17 mouse cellular contexts compared by ENCODE assay signal in the genomic region with DNA sequence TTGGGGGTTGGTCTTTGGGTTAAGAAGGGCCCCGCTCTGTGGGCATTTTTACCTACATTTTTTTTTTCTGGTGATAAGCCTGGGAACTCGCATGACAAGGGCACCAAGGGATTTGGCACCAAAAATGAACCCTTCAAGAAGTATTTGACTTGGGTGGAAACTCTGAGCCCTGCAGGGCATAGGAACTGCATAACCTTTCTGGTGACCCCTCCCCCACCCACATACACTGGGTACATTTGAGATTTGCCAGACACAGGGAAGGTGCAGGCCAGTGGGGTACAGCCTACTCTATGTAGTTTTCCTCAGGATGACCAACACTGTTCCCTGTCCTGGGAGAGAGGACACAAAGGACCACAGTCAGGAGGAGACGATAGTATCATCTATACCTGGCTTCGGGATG. TPM values are rescaled to one million over a fixed set of nuclear protein-coding genes. Genes with fewer than 3 reads are reported as not detected.
DNase-seq lines count a peak whose midpoint lies in the region; ATAC-seq and TF ChIP-seq lines count a peak whose summit lies in the region.
"Had no signal": no experiment of that assay in that cellular context is flagged by ENCODE, and none has a peak within 500 bp of the region (broad histone marks: within the 10 kb centered on the region; RNA-seq: fewer than 3 reads in every experiment).

No protein-coding gene starts in this region.

- no peak overlapping the region for H3K9ac ChIP-seq in forebrain, embryonic 16.5 days (replicated peaks; ENCODE audit: low read depth, low read length)
- H3K9ac ChIP-seq in forebrain, embryonic 14.5 days (ENCODE audit: low read length) = no peak overlapping the region
- H3K9ac ChIP-seq in hindbrain, embryonic 14.5 days = no peak overlapping the region
- H3K9ac ChIP-seq in hindbrain, embryonic 12.5 days = no peak overlapping the region
- peak overlapping the region; percentile 7; the same call in 1 of the 2 replicates for H3K9ac ChIP-seq in liver, embryonic 12.5 days
- H3K9ac ChIP-seq in liver, postnatal 0 days (replicated peaks) = no peak overlapping the region
- H3K9ac ChIP-seq in neural tube, embryonic 15.5 days (replicated peaks) = peak overlapping the region; percentile 26; the same call in 1 of the 2 replicates
- H3K9ac ChIP-seq: limb, embryonic 12.5 days; liver, embryonic 14.5 days had no signal

- no peaks in the 10 kb centered on the region for H3K36me3 ChIP-seq in forebrain, embryonic 16.5 days (ENCODE audit: control insufficient read depth, insufficient read depth)
- H3K36me3 ChIP-seq in forebrain, embryonic 14.5 days (ENCODE audit: control insufficient read depth, insufficient read depth, low read length) = no peaks in the 10 kb centered on the region
- no peaks in the 10 kb centered on the region for H3K36me3 ChIP-seq in hindbrain, embryonic 14.5 days (replicated peaks; ENCODE audit: control insufficient read depth, insufficient read depth)
- no peaks in the 10 kb centered on the region for H3K36me3 ChIP-seq in hindbrain, embryonic 12.5 days
- H3K36me3 ChIP-seq in liver, embryonic 12.5 days = no peaks in the 10 kb centered on the region
- no peaks in the 10 kb centered on the region for H3K36me3 ChIP-seq in liver, postnatal 0 days (replicated peaks; ENCODE audit: insufficient read depth, low read length)
- H3K36me3 ChIP-seq in neural tube, embryonic 15.5 days = no peaks in the 10 kb centered on the region
- H3K36me3 ChIP-seq: limb, embryonic 12.5 days had no signal

- H3K4me1 ChIP-seq in forebrain, embryonic 16.5 days (replicated peaks; ENCODE audit: control insufficient read depth, insufficient read depth, low read length) = peaks cover 33% of the 10 kb centered on the region
- H3K4me1 ChIP-seq in forebrain, embryonic 14.5 days (ENCODE audit: control insufficient read depth, insufficient read depth, low read length) = peaks cover 12% of the 10 kb centered on the region
- H3K4me1 ChIP-seq in hindbrain, embryonic 14.5 days (replicated peaks; ENCODE audit: control insufficient read depth, insufficient read depth, low read length) = peaks cover 30% of the 10 kb centered on the region
- peaks cover 21% of the 10 kb centered on the region for H3K4me1 ChIP-seq in hindbrain, embryonic 12.5 days
- peaks cover 61% of the 10 kb centered on the region for H3K4me1 ChIP-seq in liver, embryonic 12.5 days
- peaks cover 33% of the 10 kb centered on the region for H3K4me1 ChIP-seq in liver, postnatal 0 days (ENCODE audit: insufficient read depth)
- peaks cover 55% of the 10 kb centered on the region for H3K4me1 ChIP-seq in neural tube, embryonic 15.5 days

- no peak for TF ChIP-seq CTCF in liver, postnatal 0 days (IDR thresholded peaks at IDR 0.05; ENCODE audit: low read depth)

- no peak overlapping the region for H3K4me3 ChIP-seq in forebrain, embryonic 16.5 days (replicated peaks; ENCODE audit: low read length)
- H3K4me3 ChIP-seq in forebrain, embryonic 14.5 days (ENCODE audit: low read depth, low read length) = no peak overlapping the region
- H3K4me3 ChIP-seq in hindbrain, embryonic 14.5 days (replicated peaks; ENCODE audit: low read length) = no peak overlapping the region
- H3K4me3 ChIP-seq in hindbrain, embryonic 12.5 days = no peak overlapping the region
- H3K4me3 ChIP-seq in liver, embryonic 12.5 days = no peak overlapping the region
- H3K4me3 ChIP-seq in liver, postnatal 0 days (ENCODE audit: low read depth, low read length) = no peak overlapping the region
- no peak overlapping the region for H3K4me3 ChIP-seq in neural tube, embryonic 15.5 days (replicated peaks)
- H3K4me3 ChIP-seq: limb, embryonic 12.5 days had no signal

- ATAC-seq in forebrain, embryonic 16.5 days = no peak
- ATAC-seq in forebrain, embryonic 14.5 days = no peak
- no peak for ATAC-seq in hindbrain, embryonic 14.5 days (ENCODE audit: low FRiP score)
- ATAC-seq in hindbrain, embryonic 12.5 days (ENCODE audit: low FRiP score) = no peak
- ATAC-seq in liver, embryonic 12.5 days = no peak
- ATAC-seq in liver, postnatal 0 days = no peak
- ATAC-seq in neural tube, embryonic 15.5 days (ENCODE audit: low FRiP score) = no peak

- H3K27ac ChIP-seq in forebrain, embryonic 16.5 days (ENCODE audit: low read length) = no peak overlapping the region
- no peak overlapping the region for H3K27ac ChIP-seq in forebrain, embryonic 14.5 days (ENCODE audit: low read depth, low read length)
- H3K27ac ChIP-seq in hindbrain, embryonic 14.5 days = no peak overlapping the region
- H3K27ac ChIP-seq in hindbrain, embryonic 12.5 days = no peak overlapping the region
- no peak overlapping the region for H3K27ac ChIP-seq in liver, embryonic 12.5 days
- no peak overlapping the region for H3K27ac ChIP-seq in liver, postnatal 0 days (ENCODE audit: low read depth)
- H3K27ac ChIP-seq in neural tube, embryonic 15.5 days (replicated peaks) = no peak overlapping the region
- H3K27ac ChIP-seq: limb, embryonic 12.5 days; liver, embryonic 14.5 days had no signal

- DNase-seq in forebrain, embryonic 14.5 days (ENCODE audit: low spot score) = no peak
- no peak for DNase-seq in hindbrain, embryonic 14.5 days (ENCODE audit: low spot score)
- no peak for DNase-seq in liver, postnatal 0 days
- DNase-seq: adrenal gland, adult 8-10 months; cerebellum, adult 11 months; cerebellum, postnatal 14 days; heart, adult 11 months; kidney, adult 9 months; retina, postnatal 1 day; right cerebral cortex, postnatal 4 days; thymus, postnatal 14 days had no signal

- 89% methylated on average over 4 of the region's 4 CpGs for WGBS in forebrain, embryonic 16.5 days
- WGBS in forebrain, embryonic 14.5 days = 86% methylated on average over 4 of the region's 4 CpGs
- WGBS in hindbrain, embryonic 14.5 days = 83% methylated on average over 4 of the region's 4 CpGs
- WGBS in hindbrain, embryonic 12.5 days = 88% methylated on average over 4 of the region's 4 CpGs
- 80% methylated on average over 4 of the region's 4 CpGs for WGBS in liver, embryonic 12.5 days (ENCODE audit: insufficient replicate concordance)
- 83% methylated on average over 4 of the region's 4 CpGs for WGBS in liver, postnatal 0 days (ENCODE audit: insufficient replicate concordance)
- WGBS in neural tube, embryonic 15.5 days = 93% methylated on average over 4 of the region's 4 CpGs

- TF ChIP-seq EP300 in liver, postnatal 0 days (IDR thresholded peaks at IDR 0.05; ENCODE audit: low read depth) = no peak

- H3K9me3 ChIP-seq in forebrain, embryonic 16.5 days (ENCODE audit: control insufficient read depth, low read length) = no peaks in the 10 kb centered on the region
- H3K9me3 ChIP-seq in forebrain, embryonic 14.5 days (replicated peaks; ENCODE audit: control insufficient read depth, low read length) = no peaks in the 10 kb centered on the region
- H3K9me3 ChIP-seq in hindbrain, embryonic 14.5 days (ENCODE audit: control insufficient read depth, low read length) = no peaks in the 10 kb centered on the region
- no peaks in the 10 kb centered on the region for H3K9me3 ChIP-seq in hindbrain, embryonic 12.5 days (replicated peaks)
- H3K9me3 ChIP-seq in liver, embryonic 12.5 days (replicated peaks) = no peaks in the 10 kb centered on the region
- no peaks in the 10 kb centered on the region for H3K9me3 ChIP-seq in liver, postnatal 0 days (ENCODE audit: low read length)
- no peaks in the 10 kb centered on the region for H3K9me3 ChIP-seq in neural tube, embryonic 15.5 days (replicated peaks)
- H3K9me3 ChIP-seq: limb, embryonic 12.5 days had no signal

- no peaks in the 10 kb centered on the region for H3K27me3 ChIP-seq in forebrain, embryonic 16.5 days (replicated peaks; ENCODE audit: control insufficient read depth, insufficient read depth, low read length)
- 0 out of 2 replicates have a peak, but pooled peaks cover 3% of the 10 kb centered on the region for H3K27me3 ChIP-seq in forebrain, embryonic 14.5 days (replicated peaks; ENCODE audit: control insufficient read depth, insufficient read depth, low read length)
- no peaks in the 10 kb centered on the region for H3K27me3 ChIP-seq in hindbrain, embryonic 14.5 days (ENCODE audit: control insufficient read depth, insufficient read depth, low read length)
- H3K27me3 ChIP-seq in hindbrain, embryonic 12.5 days = peaks cover 33% of the 10 kb centered on the region
- peaks cover 42% of the 10 kb centered on the region; the same call in 1 of the 2 replicates for H3K27me3 ChIP-seq in liver, embryonic 12.5 days (replicated peaks)
- H3K27me3 ChIP-seq in liver, postnatal 0 days (ENCODE audit: insufficient read depth, low read length) = no peaks in the 10 kb centered on the region
- H3K27me3 ChIP-seq in neural tube, embryonic 15.5 days (replicated peaks) = no peaks in the 10 kb centered on the region

- peak overlapping the region; percentile 11; the same call in 1 of the 2 replicates for H3K4me2 ChIP-seq in forebrain, embryonic 16.5 days (ENCODE audit: low read length)
- no peak overlapping the region for H3K4me2 ChIP-seq in forebrain, embryonic 14.5 days (ENCODE audit: low read length)
- H3K4me2 ChIP-seq in hindbrain, embryonic 14.5 days (replicated peaks) = peak overlapping the region; percentile 75
- no peak overlapping the region for H3K4me2 ChIP-seq in hindbrain, embryonic 12.5 days (replicated peaks)
- H3K4me2 ChIP-seq in liver, embryonic 12.5 days = no peak overlapping the region
- H3K4me2 ChIP-seq in liver, postnatal 0 days (ENCODE audit: low read depth, low read length) = no peak overlapping the region
- H3K4me2 ChIP-seq in neural tube, embryonic 15.5 days = peak overlapping the region; percentile 82
- H3K4me2 ChIP-seq: limb, embryonic 12.5 days had no signal

RNA-seq across cellular contexts. Expression of a gene that starts 2.5 kb away (rescaled TPM):
- 26.0 and 36.4 TPM in 2 replicates for polyA plus RNA-seq in forebrain, embryonic 16.5 days (2015; fragmentation: Nextera tagmentation; extraction: Ambion mirVana)
- polyA plus RNA-seq in forebrain, embryonic 14.5 days (2014; fragmentation: Nextera tagmentation; extraction: Ambion mirVana) = 14.0 and 18.7 TPM in 2 replicates
- polyA plus RNA-seq in hindbrain, embryonic 14.5 days (2014; fragmentation: Nextera tagmentation; extraction: Ambion mirVana) = 39.9 and 41.7 TPM in 2 replicates
- 6.2 and 6.8 TPM in 2 replicates for polyA plus RNA-seq in hindbrain, embryonic 12.5 days (2016; fragmentation: Nextera tagmentation; extraction: Ambion mirVana)
- 1.4 and 1.9 TPM in 2 replicates for polyA plus RNA-seq in liver, embryonic 12.5 days (2016; fragmentation: Nextera tagmentation; extraction: Ambion mirVana)
- polyA plus RNA-seq in liver, postnatal 0 days (2015; fragmentation: Nextera tagmentation; extraction: Ambion mirVana) = 0.08 and 0.15 TPM in 2 replicates
- polyA plus RNA-seq in neural tube, embryonic 15.5 days (2015; fragmentation: Nextera tagmentation; extraction: Ambion mirVana) = 40.2 and 42.4 TPM in 2 replicates

RNA-seq across cellular contexts. Expression of a gene that starts 38.1 kb away (rescaled TPM):
- 0.43 and 0.46 TPM in 2 replicates for polyA plus RNA-seq in forebrain, embryonic 16.5 days (2015; fragmentation: Nextera tagmentation; extraction: Ambion mirVana)
- 0.28 and 0.41 TPM in 2 replicates for polyA plus RNA-seq in forebrain, embryonic 14.5 days (2014; fragmentation: Nextera tagmentation; extraction: Ambion mirVana)
- not detected in 2 replicates for polyA plus RNA-seq in hindbrain, embryonic 14.5 days (2014; fragmentation: Nextera tagmentation; extraction: Ambion mirVana)
- polyA plus RNA-seq in hindbrain, embryonic 12.5 days (2016; fragmentation: Nextera tagmentation; extraction: Ambion mirVana) = not detected in 2 replicates
- polyA plus RNA-seq in liver, embryonic 12.5 days (2016; fragmentation: Nextera tagmentation; extraction: Ambion mirVana) = 0.07 TPM in 1 of 2 replicates, not detected in the other
- 0.02 TPM in 1 of 2 replicates, not detected in the other for polyA plus RNA-seq in liver, postnatal 0 days (2015; fragmentation: Nextera tagmentation; extraction: Ambion mirVana)
- not detected in 2 replicates for polyA plus RNA-seq in neural tube, embryonic 15.5 days (2015; fragmentation: Nextera tagmentation; extraction: Ambion mirVana)
- polyA plus RNA-seq: limb, embryonic 12.5 days had no signal

Comparison
In these comparisons a context has a peak if more than half of its experiments do, and no peak if none do; other contexts are left out.
1. H3K4me2 ChIP-seq: peak in forebrain, embryonic 16.5 days (single experiment), hindbrain, embryonic 14.5 days (single experiment) and neural tube, embryonic 15.5 days (single experiment); none in forebrain, embryonic 14.5 days (single experiment), hindbrain, embryonic 12.5 days (single experiment), liver, embryonic 12.5 days (single experiment) and liver, postnatal 0 days (single experiment).
2. H3K9ac ChIP-seq: peak in liver, embryonic 12.5 days (single experiment) and neural tube, embryonic 15.5 days (single experiment); none in forebrain, embryonic 16.5 days (single experiment), forebrain, embryonic 14.5 days (single experiment), hindbrain, embryonic 14.5 days (single experiment), hindbrain, embryonic 12.5 days (single experiment) and liver, postnatal 0 days (single experiment).